Mouse (Mus musculus): ENCODE measurements around the gene Kcnab1.

Gene Kcnab1

DNA sequence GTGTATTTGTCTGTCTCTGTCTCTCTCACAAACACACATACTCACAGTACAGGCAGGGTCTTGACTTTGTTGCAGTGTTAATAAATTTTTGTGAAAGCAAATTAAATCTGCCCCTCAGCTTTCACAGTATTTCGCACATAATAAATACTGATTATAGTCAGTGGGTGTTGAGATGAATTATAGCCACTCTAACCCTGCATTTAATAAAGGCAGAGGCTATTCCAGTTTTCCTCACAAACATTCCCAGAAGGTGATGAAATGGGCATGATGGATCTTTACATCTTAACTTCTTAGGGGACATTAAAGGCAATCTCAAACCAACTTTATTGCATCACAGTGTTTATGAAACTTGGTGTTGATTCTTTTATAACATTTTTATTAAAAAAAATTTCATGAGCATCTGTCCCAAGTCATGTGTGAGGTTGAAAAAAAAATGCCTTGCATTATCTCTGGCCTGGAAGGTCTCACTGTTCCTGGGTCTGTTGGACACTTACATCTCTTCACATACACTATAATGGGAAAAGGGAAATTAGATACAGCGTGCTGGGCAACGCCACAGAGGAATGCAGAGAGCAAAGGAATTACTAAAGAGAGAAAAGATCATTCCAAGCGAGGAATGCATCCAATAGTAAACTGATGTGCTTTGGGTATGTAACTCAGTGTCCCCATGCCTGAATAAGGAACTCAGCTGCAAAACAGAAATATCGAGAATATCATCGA lies 95.3 kb downstream of the Kcnab1 start:
- DNase-seq, result no peak

GRCm38 (mm10) chr3:65205539-65206020 lies 96.4 kb downstream of the Kcnab1 start:
- DNase-seq, result no peak

GRCm38 (mm10) chr3:65213725-65214124 lies 104.5 kb downstream of the Kcnab1 start:
- DNase-seq, result peak; percentile 68 to 80

DNA sequence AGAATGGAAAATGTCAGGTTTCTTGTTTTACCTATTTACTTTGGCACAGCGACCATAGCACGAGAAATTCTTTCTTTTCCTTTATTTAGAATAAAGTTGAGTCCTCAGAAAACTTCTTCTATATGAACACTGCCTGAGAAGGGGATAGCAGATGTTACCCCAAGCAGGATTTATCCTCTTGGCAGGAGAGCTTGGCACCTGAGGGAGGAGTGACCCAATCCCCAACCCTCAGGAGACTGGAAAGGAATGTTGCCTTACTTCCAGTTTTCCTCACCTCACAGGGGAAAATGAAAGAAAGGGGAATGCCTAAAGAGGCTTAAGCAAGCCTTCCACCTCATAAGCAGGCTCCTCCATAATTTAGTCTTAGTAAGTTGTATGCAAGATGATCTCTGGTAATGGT lies 105.5 kb downstream of the Kcnab1 start:
- DNase-seq, result no peak

DNA sequence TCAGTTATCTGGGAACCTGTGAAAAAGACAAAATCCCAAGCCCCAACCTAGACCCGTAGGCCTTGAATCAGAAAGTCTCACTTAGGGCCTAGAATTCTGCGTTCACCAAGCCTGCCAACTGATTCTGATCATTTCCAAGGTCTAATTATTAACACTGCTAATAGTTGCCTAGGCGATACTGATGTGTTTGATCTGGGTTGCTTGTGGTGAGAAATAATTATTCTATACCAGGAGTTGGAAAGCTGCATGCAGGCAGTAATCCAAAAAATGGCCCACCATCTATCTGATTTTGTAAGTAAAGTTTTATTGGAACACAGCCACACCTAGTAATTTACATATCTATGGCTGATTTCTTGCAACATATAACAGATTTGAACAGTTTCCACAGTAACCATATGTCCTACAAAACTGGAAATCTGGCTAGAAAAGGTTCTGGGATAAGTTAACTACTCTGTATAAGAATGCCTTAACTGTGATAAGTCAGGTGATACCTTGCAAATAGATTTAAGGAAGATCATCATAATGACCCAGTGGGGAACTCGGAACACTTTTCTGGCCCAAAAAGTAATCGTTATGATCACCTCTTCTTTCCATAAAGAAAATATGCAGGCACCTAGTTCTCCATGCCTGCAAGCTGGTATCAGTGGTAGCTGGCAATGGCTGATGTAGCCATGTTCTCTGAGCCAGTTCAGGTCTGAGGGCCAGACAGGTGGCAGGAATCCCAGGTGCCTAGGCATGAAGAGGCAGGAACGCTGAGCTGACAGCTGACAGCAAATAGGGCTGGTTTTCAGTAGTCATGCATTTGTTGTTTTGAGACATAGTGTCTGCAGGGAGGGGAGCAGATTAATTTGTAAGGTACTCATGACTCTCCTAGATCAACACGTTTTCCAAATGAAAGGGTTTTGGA lies 108.7 kb downstream of the Kcnab1 start:
- peak; percentile 74 to 78 for DNase-seq

GRCm38 (mm10) chr3:65220287-65220686 lies 111.1 kb downstream of the Kcnab1 start:
- DNase-seq, result peak in 1 of 2 experiments; percentile 15

DNA sequence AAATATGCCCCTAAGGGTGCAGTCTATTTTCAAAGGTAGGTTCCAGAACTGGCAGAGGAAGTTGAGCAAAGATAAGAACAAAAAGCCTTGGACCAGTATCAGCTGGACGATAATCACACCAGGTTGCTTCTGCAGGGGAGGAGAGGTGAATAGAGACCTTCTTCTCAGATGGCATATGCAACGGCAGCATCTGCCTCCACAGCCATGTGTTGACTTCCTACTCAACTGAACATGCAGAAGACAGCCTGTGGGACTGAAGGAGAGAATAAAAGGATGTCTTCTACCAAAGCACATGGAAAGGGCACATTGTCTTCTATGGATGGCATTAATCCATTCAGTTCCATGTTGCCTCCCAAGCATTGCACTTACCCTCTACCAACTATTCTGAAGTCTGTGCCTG lies 114.5 kb downstream of the Kcnab1 start:
- DNase-seq, result no peak

DNA sequence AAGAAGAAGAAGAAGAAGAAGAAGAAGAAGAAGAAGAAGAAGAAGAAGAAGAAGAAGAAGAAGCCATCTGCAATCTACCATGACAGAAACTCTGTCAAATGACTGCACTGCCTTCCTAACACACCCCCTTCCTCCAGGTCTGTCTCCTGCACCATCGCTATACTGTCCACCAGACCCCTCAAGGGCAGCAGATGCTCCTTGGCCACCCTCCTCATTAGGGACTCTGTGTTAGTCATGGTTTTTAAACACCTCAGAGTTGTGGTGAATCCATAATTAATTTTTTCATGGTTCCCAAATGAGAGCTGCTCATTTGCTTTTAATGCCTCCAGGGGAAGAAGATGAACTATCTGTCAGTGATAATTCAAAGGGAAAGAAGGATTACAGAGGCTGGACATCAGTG lies 121.8 kb downstream of the Kcnab1 start:
- DNase-seq, result peak in 1 of 2 experiments; percentile 11

GRCm38 (mm10) chr3:65231419-65232090 lies 122.4 kb downstream of the Kcnab1 start:
- DNase-seq, result peak; percentile 50 to 65

GRCm38 (mm10) chr3:65249023-65249422 lies 139.8 kb downstream of the Kcnab1 start:
- peak; percentile 33 to 37 for DNase-seq

- no peak for DNase-seq
Observed at GRCm38 (mm10) chr3:65260521-65260920, 151.3 kb downstream of the Kcnab1 start.

GRCm38 (mm10) chr3:65262506-65263422 lies 153.6 kb downstream of the Kcnab1 start:
- peak in 1 of 2 experiments; percentile 21 for DNase-seq

DNA sequence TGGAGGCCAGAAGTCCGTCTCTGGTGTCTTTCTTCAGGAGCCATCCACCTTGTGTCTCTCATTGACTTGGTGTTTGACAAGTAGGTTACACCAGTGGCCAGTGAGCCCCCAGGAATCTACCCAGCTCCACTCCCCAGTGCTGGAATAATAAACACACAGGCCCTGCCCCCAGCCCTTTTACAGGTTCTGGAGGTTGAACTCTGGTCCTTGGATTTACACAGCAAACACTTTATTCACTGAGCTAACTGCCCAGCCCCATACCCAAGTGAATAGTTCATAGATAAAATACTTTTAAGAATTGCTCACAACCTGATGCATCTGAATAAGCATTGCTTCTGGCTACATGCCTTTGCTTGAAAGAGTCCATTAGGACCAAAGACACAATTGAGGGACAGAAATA lies 164.1 kb downstream of the Kcnab1 start:
- DNase-seq, result no peak

GRCm38 (mm10) chr3:65277777-65278176 lies 168.6 kb downstream of the Kcnab1 start:
- no peak for DNase-seq

DNA sequence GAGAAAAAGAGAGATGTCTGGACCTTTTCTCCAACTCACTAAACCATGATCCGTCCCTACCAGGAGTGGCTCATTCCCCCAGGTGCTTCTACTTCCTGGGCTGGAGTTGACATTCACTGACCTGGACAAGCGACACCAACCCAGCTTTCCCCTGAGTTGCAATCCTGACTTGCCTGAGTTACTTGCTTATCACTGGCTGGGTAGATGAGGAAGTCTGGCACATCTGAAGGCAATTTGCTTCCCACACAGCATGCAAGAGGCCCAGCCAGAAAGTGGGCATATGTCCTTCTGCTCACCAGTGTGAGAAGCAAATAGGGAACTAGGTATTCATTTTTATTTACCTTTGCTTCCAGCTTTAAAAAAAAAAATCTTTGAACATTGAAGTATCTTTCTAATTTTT lies 174.2 kb downstream of the Kcnab1 start:
- DNase-seq, result peak; percentile 71 to 76

DNA sequence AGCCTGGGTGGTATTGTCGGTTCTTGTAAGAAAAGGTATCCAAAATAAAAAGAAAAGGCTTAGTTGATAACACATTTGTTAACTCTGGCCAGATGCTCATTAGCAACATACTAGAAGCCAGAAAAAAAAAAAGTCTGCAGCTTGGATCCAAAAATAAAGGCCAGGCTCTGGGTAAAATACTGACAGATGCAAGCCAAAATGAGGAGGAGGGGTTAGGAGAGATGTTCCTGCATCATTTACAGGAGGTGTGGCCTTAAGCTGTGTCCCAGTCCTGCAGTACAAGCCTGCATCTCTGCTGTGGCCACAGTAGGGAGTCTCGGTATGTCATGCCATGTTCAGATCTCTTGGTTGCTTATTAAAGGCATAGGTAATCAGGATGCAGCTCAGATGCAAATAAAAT lies 179.8 kb downstream of the Kcnab1 start:
- no peak for DNase-seq

GRCm38 (mm10) chr3:65296996-65297395 lies 187.8 kb downstream of the Kcnab1 start:
- DNase-seq, result no peak

DNA sequence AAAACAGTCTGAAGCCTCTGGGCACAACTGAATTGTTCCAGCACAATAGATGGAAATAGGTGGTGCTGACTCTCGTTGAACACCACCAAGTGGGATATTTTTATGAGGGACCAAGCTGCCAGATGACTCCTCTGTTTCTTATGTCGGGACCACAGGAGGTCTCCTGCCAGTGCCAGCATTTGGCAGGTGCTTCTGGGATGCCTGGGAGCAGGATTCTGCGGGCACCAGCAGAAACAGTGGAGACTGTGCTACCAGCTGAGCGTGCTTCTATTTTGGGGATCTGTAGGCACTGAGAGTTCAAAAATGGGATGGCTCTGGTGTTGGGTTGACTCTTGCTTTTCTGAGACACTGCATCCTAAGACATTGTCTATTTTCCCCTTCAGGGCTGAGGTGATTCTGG lies 190.0 kb downstream of the Kcnab1 start:
- peak; percentile 84 to 92 for DNase-seq

GRCm38 (mm10) chr3:65301531-65301930 lies 192.3 kb downstream of the Kcnab1 start:
- peak; percentile 56 to 64 for DNase-seq

DNA sequence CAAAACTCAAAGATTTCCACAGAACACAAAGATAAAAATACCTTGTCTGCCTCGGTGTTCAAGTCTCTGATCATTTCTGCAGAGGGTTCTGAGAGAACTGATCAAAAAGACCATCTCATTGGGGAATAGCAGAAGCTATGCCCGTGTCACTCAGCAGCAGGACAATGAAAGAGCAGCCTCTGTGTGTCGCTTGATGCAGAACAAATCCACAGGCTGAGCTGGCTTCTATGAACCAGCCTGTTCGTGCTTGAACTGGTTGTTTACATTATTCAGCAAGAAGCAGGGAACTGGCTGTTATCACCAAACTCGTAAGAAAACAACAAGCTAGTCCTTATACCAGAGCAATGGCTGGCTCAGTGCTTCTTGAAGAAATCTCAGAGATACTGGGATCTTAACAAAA lies 193.4 kb downstream of the Kcnab1 start:
- peak in 1 of 2 experiments; percentile 18 for DNase-seq

DNA sequence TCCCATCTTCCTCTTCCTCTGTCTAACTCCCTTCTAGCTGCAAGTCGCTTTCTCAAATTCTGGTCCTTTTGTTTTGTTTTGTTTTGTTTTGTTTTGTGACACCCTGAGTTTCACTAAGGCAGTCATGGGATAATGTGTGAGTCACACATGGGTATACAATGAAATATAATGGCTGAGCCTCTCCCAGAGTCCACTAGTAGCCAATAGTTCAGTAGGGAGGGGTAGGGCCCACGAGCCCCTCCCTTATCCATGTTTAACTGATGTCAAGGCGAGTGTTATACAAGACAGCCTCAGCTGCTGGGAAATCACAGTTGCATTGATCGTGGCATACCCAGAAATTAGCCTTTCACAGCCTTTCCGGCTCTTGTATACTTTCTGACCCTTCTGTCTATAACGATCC lies 206.7 kb downstream of the Kcnab1 start:
- DNase-seq, result no peak

DNA sequence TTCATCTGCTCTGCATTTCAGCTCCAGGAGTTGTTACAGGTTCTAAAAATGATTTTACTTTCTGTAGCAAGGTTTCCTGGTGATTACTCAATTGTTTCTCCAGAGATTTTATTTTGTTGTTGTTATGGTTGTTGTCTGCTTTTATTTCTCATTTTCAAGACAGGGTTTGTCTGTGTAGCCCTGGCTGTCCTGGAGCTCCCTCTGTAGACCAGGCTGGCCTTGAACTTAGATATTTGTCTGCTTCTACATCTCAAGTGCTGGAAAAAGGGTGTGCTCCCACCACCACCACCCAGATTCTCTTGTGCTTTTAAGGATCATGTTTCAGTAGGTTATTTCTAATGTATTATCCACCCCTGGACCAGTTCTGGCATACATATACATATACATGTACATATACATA lies 207.6 kb downstream of the Kcnab1 start:
- no peak for DNase-seq

Data from cerebellum, postnatal 10 days (tissue).